ENCODE assay signal across 9 mouse cellular contexts in the genomic region with DNA sequence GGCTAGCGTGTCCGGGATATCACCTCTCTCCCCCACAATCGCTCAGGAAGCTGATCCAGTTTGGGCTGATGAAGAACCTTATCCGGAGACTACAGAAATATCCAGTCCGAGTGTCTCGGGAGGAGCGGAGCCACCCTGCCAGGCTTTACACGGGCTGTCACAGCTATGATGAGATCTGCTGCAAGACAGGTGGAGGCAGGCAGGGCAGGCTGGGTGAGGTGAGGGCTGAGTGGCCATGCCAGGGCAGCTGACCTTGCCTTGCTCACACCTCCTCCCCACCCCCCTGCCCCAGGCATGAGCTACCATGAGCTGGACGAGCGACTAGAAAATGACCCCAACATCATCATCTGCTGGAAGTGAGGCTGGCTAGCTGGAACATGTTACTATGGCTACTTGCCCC.
"Had no signal": no experiment of that assay in that cellular context is flagged by ENCODE, and none has a peak within 500 bp of the region (broad histone marks: within the 10 kb centered on the region; RNA-seq: fewer than 3 reads in every experiment).

No protein-coding gene starts in this region.

- H3K4me3 ChIP-seq: left cerebral cortex, adult 2 months; limb, embryonic 10.5 days; liver, embryonic 15.5 days; midbrain, embryonic 15.5 days; neural tube, embryonic 12.5 days had no signal

- H3K4me2 ChIP-seq: liver, embryonic 11.5 days; liver, embryonic 15.5 days; midbrain, embryonic 11.5 days; midbrain, embryonic 15.5 days; neural tube, embryonic 12.5 days had no signal

- ATAC-seq: lung, postnatal 0 days; midbrain, embryonic 15.5 days had no signal

- H3K9me3 ChIP-seq: limb, embryonic 10.5 days; liver, embryonic 15.5 days; midbrain, embryonic 15.5 days; neural tube, embryonic 12.5 days had no signal

- H3K27ac ChIP-seq: left cerebral cortex, adult 2 months; limb, embryonic 10.5 days; midbrain, embryonic 15.5 days; neural tube, embryonic 12.5 days; stomach, postnatal 0 days had no signal

- H3K9ac ChIP-seq: liver, embryonic 15.5 days; midbrain, embryonic 15.5 days; neural tube, embryonic 12.5 days had no signal
